Mouse (Mus musculus): ENCODE measurements around the gene Lpp. TPM values are rescaled to one million over a fixed set of nuclear protein-coding genes. Genes with fewer than 3 reads are reported as not detected.

Lpp gene
- polyA plus RNA-seq, 1 experiment from 2014 or later: 12.2 TPM

GRCm38 (mm10) chr16:24656752-24657151, 263.4 kb downstream of the Lpp start:
- 95% methylated on average over 5 of the region's 5 CpGs for WGBS
- no peak overlapping the region for H3K4me2 ChIP-seq (ENCODE audit: low read length)
- no peak overlapping the region for H3K27ac ChIP-seq (ENCODE audit: low read length)
- H3K9me3 ChIP-seq (ENCODE audit: control insufficient read depth, low read length): no peaks in the 10 kb centered on the region
- ATAC-seq: no peak
- no peak overlapping the region for H3K4me3 ChIP-seq (replicated peaks; ENCODE audit: low read length)
- H3K4me1 ChIP-seq (replicated peaks; ENCODE audit: control insufficient read depth, insufficient read depth, low read length): peaks cover 8% of the 10 kb centered on the region; the same call in 1 of the 2 replicates
- H3K9ac ChIP-seq (replicated peaks; ENCODE audit: low read depth, low read length): no peak overlapping the region
- no peaks in the 10 kb centered on the region for H3K27me3 ChIP-seq (replicated peaks; ENCODE audit: control insufficient read depth, insufficient read depth, low read length)
- no peaks in the 10 kb centered on the region for H3K36me3 ChIP-seq (ENCODE audit: control insufficient read depth, insufficient read depth)

DNA sequence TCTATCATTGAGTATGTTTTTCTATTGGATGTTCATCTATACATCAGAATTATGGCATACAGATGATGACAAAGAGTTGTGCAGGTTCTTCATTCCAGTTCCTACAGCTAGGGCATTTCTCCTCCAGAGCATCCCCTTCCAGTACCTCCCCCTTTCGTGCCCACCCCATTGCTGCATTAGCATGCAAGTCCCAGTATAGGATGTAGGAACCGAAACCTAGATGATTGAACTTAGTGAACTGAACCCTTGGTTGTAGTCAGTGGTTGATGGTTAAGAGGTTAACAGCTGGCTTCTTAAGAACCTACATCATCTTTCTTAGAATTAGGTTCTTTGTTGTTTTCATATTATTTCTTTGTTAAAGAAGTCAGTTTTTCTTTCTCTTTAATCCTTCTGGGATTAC, 265.7 kb downstream of the Lpp start:
- Histone ChIP-seq H3K9ac (replicated peaks; ENCODE audit: low read depth, low read length) (no peak overlapping the region), H3K4me3 (replicated peaks; ENCODE audit: low read length) (no peak overlapping the region), H3K27me3 (replicated peaks; ENCODE audit: control insufficient read depth, insufficient read depth, low read length) (no peaks in the 10 kb centered on the region), H3K4me1 (replicated peaks; ENCODE audit: control insufficient read depth, insufficient read depth, low read length) (no peaks in the 10 kb centered on the region), H3K4me2 (ENCODE audit: low read length) (no peak overlapping the region), H3K27ac (ENCODE audit: low read length) (no peak overlapping the region), H3K9me3 (ENCODE audit: control insufficient read depth, low read length) (no peaks in the 10 kb centered on the region), H3K36me3 (ENCODE audit: control insufficient read depth, insufficient read depth) (no peaks in the 10 kb centered on the region)
- no peak for ATAC-seq
- WGBS: 89% methylated on average over 2 of the region's 2 CpGs

- no peaks in the 10 kb centered on the region for H3K4me1 ChIP-seq (replicated peaks; ENCODE audit: control insufficient read depth, insufficient read depth, low read length)
- no peaks in the 10 kb centered on the region for H3K9me3 ChIP-seq (ENCODE audit: control insufficient read depth, low read length)
- no peaks in the 10 kb centered on the region for H3K36me3 ChIP-seq (ENCODE audit: control insufficient read depth, insufficient read depth)
- no peak overlapping the region for H3K9ac ChIP-seq (replicated peaks; ENCODE audit: low read depth, low read length)
- H3K27ac ChIP-seq (ENCODE audit: low read length): no peak overlapping the region
- no peak for ATAC-seq
- H3K4me3 ChIP-seq (replicated peaks; ENCODE audit: low read length): no peak overlapping the region
- no peak overlapping the region for H3K4me2 ChIP-seq (ENCODE audit: low read length)
- H3K27me3 ChIP-seq (replicated peaks; ENCODE audit: control insufficient read depth, insufficient read depth, low read length): no peaks in the 10 kb centered on the region
These were observed 270.8 kb downstream of the Lpp start for GRCm38 (mm10) chr16:24664131-24664530.

DNA sequence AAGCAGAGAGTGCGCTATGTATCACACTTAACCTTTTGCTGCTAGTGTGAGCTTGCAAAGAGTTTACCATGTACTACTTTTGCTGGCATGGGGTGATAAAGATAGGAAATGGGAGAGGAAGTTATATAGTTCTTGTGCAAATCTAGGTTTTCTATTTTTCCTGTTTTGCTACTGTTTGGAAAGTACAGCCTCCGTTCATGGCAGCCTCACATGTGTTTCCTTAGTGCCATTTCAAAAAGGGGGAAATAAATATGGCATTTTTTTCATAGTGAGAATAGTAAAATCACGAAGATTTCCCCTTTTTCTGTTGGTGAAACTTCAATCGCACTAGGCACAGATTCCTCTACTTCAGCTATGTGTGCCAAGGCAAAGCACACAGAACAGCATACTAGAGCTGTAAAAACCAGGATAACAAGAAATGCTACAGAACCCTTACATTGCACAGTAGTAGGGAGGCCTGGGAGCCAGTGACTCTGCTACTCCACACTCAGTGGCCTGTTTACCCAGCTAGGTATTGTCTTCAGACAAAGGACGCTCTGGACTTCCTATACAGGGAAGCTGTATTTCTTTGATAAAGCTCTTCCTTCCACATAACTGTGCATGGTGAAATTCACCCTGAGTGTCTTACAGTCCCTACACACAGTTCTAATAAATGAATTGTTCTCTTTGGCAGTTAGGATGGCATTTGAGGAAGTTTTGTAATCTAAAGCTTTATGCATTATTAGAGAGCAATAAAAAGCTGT, 276.6 kb downstream of the Lpp start:
- Histone ChIP-seq H3K4me1 (replicated peaks; ENCODE audit: control insufficient read depth, insufficient read depth, low read length) (no peaks in the 10 kb centered on the region), H3K4me3 (replicated peaks; ENCODE audit: low read length) (no peak overlapping the region), H3K9me3 (ENCODE audit: control insufficient read depth, low read length) (no peaks in the 10 kb centered on the region), H3K27me3 (replicated peaks; ENCODE audit: control insufficient read depth, insufficient read depth, low read length) (no peaks in the 10 kb centered on the region), H3K9ac (replicated peaks; ENCODE audit: low read depth, low read length) (no peak overlapping the region), H3K36me3 (ENCODE audit: control insufficient read depth, insufficient read depth) (no peaks in the 10 kb centered on the region), H3K4me2 (ENCODE audit: low read length) (no peak overlapping the region), H3K27ac (ENCODE audit: low read length) (no peak overlapping the region)
- no peak for ATAC-seq
- 75% methylated on average over 5 of the region's 5 CpGs for WGBS

DNA sequence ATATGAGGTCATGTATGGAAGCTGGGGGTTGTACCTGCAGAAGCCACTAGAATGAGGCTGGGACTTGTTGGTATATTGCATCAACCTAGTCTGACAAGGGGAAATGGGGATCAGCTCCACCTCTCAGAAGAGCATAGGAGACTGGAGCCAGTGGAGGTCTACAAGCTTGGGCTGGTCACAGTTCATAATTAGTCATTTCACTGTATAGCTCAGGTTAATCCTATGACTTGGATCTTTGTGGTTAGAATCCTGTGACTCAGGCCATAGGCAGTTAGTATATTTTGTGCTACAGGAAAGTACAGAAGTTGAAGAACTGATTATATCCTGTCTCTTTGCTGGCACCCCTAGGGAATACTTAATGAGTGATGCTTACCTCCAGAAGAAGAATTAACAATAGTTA, 285.6 kb downstream of the Lpp start:
- no peak for ATAC-seq
- Histone ChIP-seq H3K4me1 (replicated peaks; ENCODE audit: control insufficient read depth, insufficient read depth, low read length) (no peaks in the 10 kb centered on the region), H3K27me3 (replicated peaks; ENCODE audit: control insufficient read depth, insufficient read depth, low read length) (no peaks in the 10 kb centered on the region), H3K27ac (ENCODE audit: low read length) (no peak overlapping the region), H3K4me2 (ENCODE audit: low read length) (no peak overlapping the region), H3K4me3 (replicated peaks; ENCODE audit: low read length) (no peak overlapping the region), H3K9me3 (ENCODE audit: control insufficient read depth, low read length) (no peaks in the 10 kb centered on the region), H3K36me3 (ENCODE audit: control insufficient read depth, insufficient read depth) (no peaks in the 10 kb centered on the region), H3K9ac (replicated peaks; ENCODE audit: low read depth, low read length) (no peak overlapping the region)

GRCm38 (mm10) chr16:24695062-24695461, 301.8 kb downstream of the Lpp start:
- H3K36me3 ChIP-seq (ENCODE audit: control insufficient read depth, insufficient read depth): 0 out of 2 replicates have a peak, but pooled peaks cover 2% of the 10 kb centered on the region
- no peaks in the 10 kb centered on the region for H3K4me1 ChIP-seq (replicated peaks; ENCODE audit: control insufficient read depth, insufficient read depth, low read length)
- no peaks in the 10 kb centered on the region for H3K9me3 ChIP-seq (ENCODE audit: control insufficient read depth, low read length)
- no peak overlapping the region for H3K9ac ChIP-seq (replicated peaks; ENCODE audit: low read depth, low read length)
- H3K4me2 ChIP-seq (ENCODE audit: low read length): no peak overlapping the region
- ATAC-seq: no peak
- H3K27ac ChIP-seq (ENCODE audit: low read length): no peak overlapping the region
- WGBS: 93% methylated on average over 4 of the region's 4 CpGs
- no peaks in the 10 kb centered on the region for H3K27me3 ChIP-seq (replicated peaks; ENCODE audit: control insufficient read depth, insufficient read depth, low read length)
- H3K4me3 ChIP-seq (replicated peaks; ENCODE audit: low read length): no peak overlapping the region

DNA sequence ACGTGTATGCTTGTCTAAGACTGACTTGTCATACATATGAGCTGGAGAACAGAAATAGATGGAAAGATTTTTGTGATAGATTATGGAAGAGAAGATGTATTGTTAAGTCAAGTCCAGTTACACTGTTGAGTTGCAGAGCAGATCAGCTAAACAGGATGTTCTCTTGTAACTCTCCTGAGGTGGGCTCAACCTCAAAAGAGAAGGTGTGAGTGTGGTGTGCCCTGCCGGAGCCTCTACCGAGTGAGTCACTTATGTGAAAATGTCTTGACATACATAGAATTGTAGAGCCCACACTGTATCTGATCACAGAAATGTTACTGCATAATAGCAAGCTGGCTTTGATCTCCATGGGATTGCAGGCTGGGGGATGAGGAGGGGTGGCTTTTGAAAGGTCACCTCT, 310.9 kb downstream of the Lpp start:
- Histone ChIP-seq H3K27ac (ENCODE audit: low read length) (no peak overlapping the region), H3K9me3 (ENCODE audit: control insufficient read depth, low read length) (no peaks in the 10 kb centered on the region), H3K27me3 (replicated peaks; ENCODE audit: control insufficient read depth, insufficient read depth, low read length) (no peaks in the 10 kb centered on the region), H3K4me3 (replicated peaks; ENCODE audit: low read length) (no peak overlapping the region), H3K4me1 (replicated peaks; ENCODE audit: control insufficient read depth, insufficient read depth, low read length) (no peaks in the 10 kb centered on the region), H3K9ac (replicated peaks; ENCODE audit: low read depth, low read length) (no peak overlapping the region), H3K36me3 (ENCODE audit: control insufficient read depth, insufficient read depth) (no peaks in the 10 kb centered on the region), H3K4me2 (ENCODE audit: low read length) (no peak overlapping the region)
- no peak for ATAC-seq
- WGBS: 91% methylated on average over 3 of the region's 3 CpGs

GRCm38 (mm10) chr16:24723641-24724040, 330.3 kb downstream of the Lpp start:
- Histone ChIP-seq H3K4me2 (ENCODE audit: low read length) (no peak overlapping the region), H3K36me3 (ENCODE audit: control insufficient read depth, insufficient read depth) (no peaks in the 10 kb centered on the region), H3K27me3 (replicated peaks; ENCODE audit: control insufficient read depth, insufficient read depth, low read length) (no peaks in the 10 kb centered on the region), H3K9me3 (ENCODE audit: control insufficient read depth, low read length) (no peaks in the 10 kb centered on the region), H3K4me3 (replicated peaks; ENCODE audit: low read length) (no peak overlapping the region), H3K27ac (ENCODE audit: low read length) (no peak overlapping the region), H3K9ac (replicated peaks; ENCODE audit: low read depth, low read length) (no peak overlapping the region), H3K4me1 (replicated peaks; ENCODE audit: control insufficient read depth, insufficient read depth, low read length) (no peaks in the 10 kb centered on the region)
- WGBS: 38% methylated on average over 4 of the region's 4 CpGs
- peak; percentile 62 for ATAC-seq

GRCm38 (mm10) chr16:24732751-24733150, 339.4 kb downstream of the Lpp start:
- Histone ChIP-seq H3K4me3 (replicated peaks; ENCODE audit: low read length) (no peak overlapping the region), H3K9ac (replicated peaks; ENCODE audit: low read depth, low read length) (no peak overlapping the region), H3K36me3 (ENCODE audit: control insufficient read depth, insufficient read depth) (no peaks in the 10 kb centered on the region), H3K27ac (ENCODE audit: low read length) (no peak overlapping the region), H3K4me1 (replicated peaks; ENCODE audit: control insufficient read depth, insufficient read depth, low read length) (no peaks in the 10 kb centered on the region), H3K4me2 (ENCODE audit: low read length) (no peak overlapping the region), H3K9me3 (ENCODE audit: control insufficient read depth, low read length) (no peaks in the 10 kb centered on the region), H3K27me3 (replicated peaks; ENCODE audit: control insufficient read depth, insufficient read depth, low read length) (no peaks in the 10 kb centered on the region)
- WGBS: 83% methylated on average over 1 of the region's 1 CpGs
- ATAC-seq: no peak

GRCm38 (mm10) chr16:24733321-24733720, 340.0 kb downstream of the Lpp start:
- H3K4me1 ChIP-seq (replicated peaks; ENCODE audit: control insufficient read depth, insufficient read depth, low read length): 0 out of 2 replicates have a peak, but pooled peaks cover 3% of the 10 kb centered on the region
- no peak for ATAC-seq
- WGBS: 86% methylated on average over 1 of the region's 1 CpGs

More at GRCm38 (mm10) chr16:24733321-24733720, 340.0 kb downstream of the Lpp start:
- Histone ChIP-seq H3K9ac (replicated peaks; ENCODE audit: low read depth, low read length) (no peak overlapping the region), H3K4me3 (replicated peaks; ENCODE audit: low read length) (no peak overlapping the region), H3K27me3 (replicated peaks; ENCODE audit: control insufficient read depth, insufficient read depth, low read length) (no peaks in the 10 kb centered on the region), H3K4me2 (ENCODE audit: low read length) (no peak overlapping the region), H3K9me3 (ENCODE audit: control insufficient read depth, low read length) (no peaks in the 10 kb centered on the region), H3K36me3 (ENCODE audit: control insufficient read depth, insufficient read depth) (no peaks in the 10 kb centered on the region), H3K27ac (ENCODE audit: low read length) (no peak overlapping the region)
